Mouse (Mus musculus) G1E (cell line): ENCODE data around the gene Jagn1. TPM values are rescaled to one million over a fixed set of nuclear protein-coding genes. Genes with fewer than 3 reads are reported as not detected.

Experiments
- ATAC-seq: 2 replicates; pipeline ENCODE4 v1.8.0; 2016; ENCODE audit warnings: mild to moderate bottlenecking; ENCODE audit not compliant: insufficient number of reproducible peaks, poor library complexity, low FRiP score, severe bottlenecking; ENCODE audit errors: extremely low read depth
- DNase-seq: peaks from one replicate; pipeline ENCODE4 v3.0.0; 2012; ENCODE audit warnings: low spot score
- H3K27me3 ChIP-seq: 2 replicates; pipeline ENCODE4 v1.6.1; 2012; ENCODE audit warnings: mild to moderate bottlenecking, low read length, inconsistent platforms; ENCODE audit not compliant: insufficient read depth
- H3K36me3 ChIP-seq: replicated peaks from 2 replicates; pipeline ENCODE3; 2012; ENCODE audit warnings: mild to moderate bottlenecking, inconsistent platforms
- H3K4me1 ChIP-seq: 2 replicates; pipeline ENCODE4 v1.6.1; 2012; ENCODE audit warnings: low read depth, low read length, inconsistent platforms, mixed read lengths; ENCODE audit not compliant: insufficient read depth
- H3K4me3 ChIP-seq: 2 replicates; pipeline ENCODE4 v1.5.1; 2012; ENCODE audit warnings: low read depth, mild to moderate bottlenecking, inconsistent platforms, low read length, moderate library complexity, mixed read lengths
- H3K9me3 ChIP-seq: replicated peaks from 2 replicates; pipeline ENCODE4 v1.6.1; 2012; ENCODE audit warnings: inconsistent platforms
- CTCF ChIP-seq: IDR thresholded peaks from 2 replicates; pipeline ENCODE4 v1.5.1; 2012; ENCODE audit warnings: low read depth, low read length, inconsistent platforms, mixed read lengths
- GATA1 ChIP-seq: IDR thresholded peaks from 2 replicates; pipeline ENCODE4 v1.6.1; 2012; ENCODE audit warnings: borderline replicate concordance, low read length, inconsistent platforms, mixed read lengths
- GATA2 ChIP-seq: IDR thresholded peaks from 2 replicates; pipeline ENCODE4 v1.6.1; 2012; ENCODE audit warnings: low read depth, low read length, inconsistent platforms, borderline replicate concordance
- POLR2AphosphoS5 ChIP-seq: IDR thresholded peaks from 2 replicates; pipeline ENCODE4 v1.6.1; 2012; ENCODE audit warnings: low read depth, low read length, inconsistent platforms; ENCODE audit not compliant: insufficient replicate concordance
- TAL1 ChIP-seq: conservative IDR thresholded peaks from 2 replicates; pipeline ENCODE4 v1.6.1; 2012; ENCODE audit warnings: low read depth, low read length, inconsistent platforms, mixed read lengths
- polyA plus RNA-seq: library from polyadenylated mRNA; stranded (reverse); fragments of >175 nt; gene quantifications from 2 replicates; pipeline ENCODE4 v1.2.3, GENCODE M21; 2012
- total RNA-seq, 2 experiments: library from RNA; stranded (forward) in 1 of 2; stranded (reverse) in 1 of 2; fragments of 200-1000 nt in 1 of 2; fragments of >200 nt in 1 of 2; fragmentation: Nextera tagmentation in 1 of 2; gene quantifications; 2 replicates each; pipeline ENCODE4 v1.2.3; 2014 to 2017

The Jagn1 gene
- total and polyA plus RNA-seq, 3 experiments = 5.6 to 19.4 (median 12.9) TPM

DNA sequence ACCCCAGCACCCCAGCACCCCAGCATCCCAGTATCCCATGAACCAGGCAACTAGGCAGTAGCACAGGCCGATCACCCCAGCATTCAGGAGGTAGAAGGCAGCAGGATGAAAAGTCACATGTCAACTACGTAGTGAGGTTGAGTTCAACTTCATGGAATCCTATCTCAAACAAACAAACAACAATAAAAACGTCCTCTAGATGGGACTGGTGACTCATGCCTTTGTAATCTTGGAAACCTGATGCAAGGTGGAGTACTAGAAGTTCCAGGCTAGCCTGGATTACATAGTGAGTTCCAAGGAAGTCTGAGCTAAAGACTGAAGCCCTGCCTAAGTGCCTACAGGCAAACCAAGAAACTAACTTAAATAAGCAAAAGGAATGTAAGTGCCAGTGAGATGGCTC is 11.5 kb upstream of the Jagn1 start:
- ATAC-seq (no peak), DNase-seq (no peak)
- peaks cover 46% of the 10 kb centered on the region for H3K27me3 ChIP-seq
- H3K36me3 ChIP-seq = no peaks in the 10 kb centered on the region
- peaks cover 5% of the 10 kb centered on the region for H3K9me3 ChIP-seq
- H3K4me1 ChIP-seq = 0 out of 2 replicates have a peak, but pooled peaks cover 2% of the 10 kb centered on the region
- H3K4me3 ChIP-seq = no peak overlapping the region
- TF ChIP-seq POLR2AphosphoS5 (no peak), GATA2 (no peak), TAL1 (no peak), GATA1 (no peak), CTCF (no peak)

DNA sequence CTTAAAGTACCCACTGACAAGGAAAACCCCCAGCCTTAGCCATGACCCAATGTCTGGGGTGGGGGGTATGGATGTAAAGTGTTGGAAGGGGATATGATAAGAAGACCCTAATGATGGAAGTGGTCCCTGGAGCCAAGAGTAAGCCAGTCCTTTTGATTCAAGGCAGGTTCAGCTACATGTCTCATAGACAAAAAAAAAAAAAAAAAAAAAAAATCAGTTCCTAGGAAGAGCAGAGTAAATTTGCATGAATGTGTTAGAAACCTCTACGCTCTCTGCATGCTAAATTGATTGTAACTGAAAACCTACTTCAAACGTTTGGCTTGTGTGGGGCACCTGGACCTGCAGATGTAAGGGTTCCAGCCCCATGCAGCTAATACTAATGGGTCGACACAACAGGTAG is 10.6 kb upstream of the Jagn1 start:
- ATAC-seq = no peak
- H3K4me1 ChIP-seq = 0 out of 2 replicates have a peak, but pooled peaks cover 2% of the 10 kb centered on the region
- TF ChIP-seq POLR2AphosphoS5 (no peak), GATA2 (no peak), TAL1 (no peak), CTCF (no peak), GATA1 (no peak)
- DNase-seq = no peak
- peaks cover 50% of the 10 kb centered on the region for H3K27me3 ChIP-seq
- H3K9me3 ChIP-seq = peaks cover 5% of the 10 kb centered on the region
- no peaks in the 10 kb centered on the region for H3K36me3 ChIP-seq
- no peak overlapping the region for H3K4me3 ChIP-seq

GRCm38 (mm10) chr6:113433661-113434060 is 8.7 kb upstream of the Jagn1 start:
- DNase-seq (no peak), ATAC-seq (no peak)
- Histone ChIP-seq H3K36me3 (no peaks in the 10 kb centered on the region), H3K4me3 (no peak overlapping the region), H3K27me3 (peaks cover 49% of the 10 kb centered on the region), H3K4me1 (0 out of 2 replicates have a peak, but pooled peaks cover 2% of the 10 kb centered on the region), H3K9me3 (no peaks in the 10 kb centered on the region)
- TF ChIP-seq GATA1 (no peak), POLR2AphosphoS5 (no peak), TAL1 (no peak), GATA2 (no peak), CTCF (no peak)

- DNase-seq = no peak
- TF ChIP-seq CTCF (no peak), POLR2AphosphoS5 (no peak), GATA2 (no peak), TAL1 (no peak), GATA1 (no peak)
These were observed 7.7 kb upstream of the Jagn1 start for GRCm38 (mm10) chr6:113434691-113435090.

GRCm38 (mm10) chr6:113435664-113436205 is 6.6 kb upstream of the Jagn1 start, which contains the start of gene Cidec:
Cidec (minus strand) TSS chr6:113435760.
- Histone ChIP-seq H3K27me3 (peaks cover 50% of the 10 kb centered on the region), H3K36me3 (no peaks in the 10 kb centered on the region), H3K4me3 (no peak within 1 kb of the TSS), H3K9me3 (no peaks in the 10 kb centered on the region), H3K4me1 (0 out of 2 replicates have a peak, but pooled peaks cover 1% of the 10 kb centered on the region)
- ATAC-seq (no peak), DNase-seq (no peak)
- no peak for TF ChIP-seq GATA2
- no peak for TF ChIP-seq POLR2AphosphoS5
- no peak for TF ChIP-seq GATA1

More at GRCm38 (mm10) chr6:113434691-113435090, 7.7 kb upstream of the Jagn1 start:
- 0 out of 2 replicates have a peak, but pooled peaks cover 2% of the 10 kb centered on the region for H3K4me1 ChIP-seq
- H3K9me3 ChIP-seq = no peaks in the 10 kb centered on the region
- no peaks in the 10 kb centered on the region for H3K36me3 ChIP-seq
- peaks cover 48% of the 10 kb centered on the region for H3K27me3 ChIP-seq
- no peak overlapping the region for H3K4me3 ChIP-seq
- no peak for ATAC-seq

DNA sequence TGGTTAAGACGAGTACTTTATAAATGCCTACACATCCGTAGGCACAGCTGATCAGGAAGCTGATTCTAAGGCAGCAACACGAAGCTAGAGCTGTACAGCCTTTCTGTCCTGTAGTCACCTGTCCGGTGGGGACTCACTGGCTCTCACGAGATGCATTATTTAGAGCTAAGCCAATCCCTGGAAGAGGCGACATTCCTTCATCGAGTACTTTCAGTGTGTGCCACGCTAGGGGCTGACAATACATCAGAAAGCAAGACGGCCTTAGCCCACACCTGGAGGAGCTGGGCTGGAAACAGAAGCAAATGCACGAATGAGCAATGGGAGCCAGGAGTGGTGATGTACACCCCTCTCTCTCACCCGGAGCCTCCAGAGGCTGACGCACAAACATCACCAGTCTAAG is 5.2 kb upstream of the Jagn1 start:
- Histone ChIP-seq H3K36me3 (no peaks in the 10 kb centered on the region), H3K4me1 (peaks cover 7% of the 10 kb centered on the region; the same call in 1 of the 2 replicates), H3K9me3 (no peaks in the 10 kb centered on the region), H3K27me3 (peaks cover 44% of the 10 kb centered on the region), H3K4me3 (no peak overlapping the region)
- DNase-seq = no peak
- ATAC-seq = no peak
- TF ChIP-seq CTCF (no peak), POLR2AphosphoS5 (no peak), GATA1 (no peak), TAL1 (no peak), GATA2 (no peak)

DNA sequence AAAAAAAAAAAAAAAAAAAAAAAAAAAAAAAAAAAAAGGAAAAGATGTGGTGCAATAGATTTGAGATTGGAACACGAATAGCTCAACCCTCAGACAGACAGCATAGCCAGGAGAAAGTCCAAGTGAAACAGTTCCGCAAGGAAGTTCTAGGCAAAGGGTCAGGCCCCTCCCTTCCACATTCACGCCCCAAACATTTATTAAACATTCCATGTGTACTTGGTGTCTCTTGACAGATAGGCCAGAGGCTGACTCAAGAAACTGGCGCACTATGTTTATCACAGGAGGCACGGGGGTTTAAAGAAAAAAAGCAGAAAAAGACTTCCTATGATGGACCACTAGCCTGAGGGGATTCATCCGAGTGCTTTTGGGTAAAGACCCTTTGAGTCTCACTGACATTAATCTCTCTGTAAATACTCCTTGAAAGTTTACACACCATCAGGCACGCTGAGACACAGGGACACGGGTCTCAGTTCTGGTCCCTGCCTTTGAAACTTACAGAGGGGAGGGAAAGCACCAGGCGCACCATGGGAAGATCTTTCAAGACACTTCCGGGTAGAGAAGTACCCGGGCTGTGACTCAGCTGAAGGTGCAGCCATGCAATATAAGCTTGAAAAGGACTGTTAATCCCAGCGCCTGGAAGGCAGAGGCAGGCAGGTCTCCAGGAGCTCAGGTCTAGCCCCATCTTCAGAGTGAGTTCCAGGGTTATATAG is 3.5 kb upstream of the Jagn1 start:
- DNase-seq (no peak), ATAC-seq (no peak)
- no peaks in the 10 kb centered on the region for H3K36me3 ChIP-seq
- H3K4me1 ChIP-seq = peaks cover 14% of the 10 kb centered on the region; the same call in 1 of the 2 replicates
- no peak for TF ChIP-seq CTCF
- TF ChIP-seq POLR2AphosphoS5 = no peak
- TF ChIP-seq TAL1 = no peak
- TF ChIP-seq GATA2 = no peak
- TF ChIP-seq GATA1 = no peak
- no peak overlapping the region for H3K4me3 ChIP-seq
- no peaks in the 10 kb centered on the region for H3K9me3 ChIP-seq
- H3K27me3 ChIP-seq = peaks cover 29% of the 10 kb centered on the region
